Mouse (Mus musculus) kidney, adult 2 months (tissue): ENCODE measurements around the gene 4930404H24Rik.

ENCODE experiments used
- CTCF ChIP-seq: fragments of 200-500 bp; conservative IDR thresholded peaks from 2 replicates; pipeline ENCODE4 v1.5.1; 2011; ENCODE audit warnings: low read depth, mild to moderate bottlenecking, control low read depth, low read length, moderate library complexity, mixed read lengths; ENCODE audit not compliant: insufficient read depth, insufficient read length
- POLR2A ChIP-seq: fragments of 200-500 bp; IDR thresholded peaks from one replicate; pipeline ENCODE4 v1.6.1; 2011; ENCODE audit warnings: low read depth, low read length, control low read depth

DNA sequence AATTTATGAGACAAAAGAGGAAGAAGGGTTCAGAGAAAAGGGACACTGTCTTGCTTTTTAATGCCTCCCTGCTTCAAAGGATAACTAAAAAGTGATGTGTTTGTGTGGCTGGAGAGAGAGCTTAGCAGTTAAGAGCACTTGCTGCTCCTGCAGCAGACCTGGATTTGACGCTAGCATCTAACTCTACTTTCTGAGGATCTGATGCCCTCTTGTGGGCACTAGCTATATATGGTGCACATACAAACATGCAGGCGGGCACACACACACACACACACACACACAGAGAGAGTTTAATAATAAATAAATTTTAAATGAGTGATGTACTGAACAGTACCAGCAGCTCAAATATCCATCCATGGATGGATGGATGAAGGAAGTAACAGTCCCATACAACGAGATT is 29.3 kb upstream of the 4930404H24Rik start:
- TF ChIP-seq POLR2A (no peak), CTCF (no peak; the same call in 1 of the 2 replicates)
